Mouse (Mus musculus) neutrophil, adult 5-6 weeks (primary cell): ENCODE results near the gene Yju2. TPM values are rescaled to one million over a fixed set of nuclear protein-coding genes. Genes with fewer than 3 reads are reported as not detected.

ENCODE experiments used
- ATAC-seq: fragments of 151-379, 151-347 bp; 2 replicates; pipeline ENCODE4 v1.8.0; 2017; ENCODE audit warnings: mild to moderate bottlenecking, moderate TSS enrichment; ENCODE audit not compliant: insufficient number of reproducible peaks, poor library complexity, low FRiP score, severe bottlenecking; ENCODE audit errors: extremely low read depth
- total RNA-seq: library from RNA; stranded (forward); fragments of 200-1000 nt; gene quantifications from 2 replicates; pipeline ENCODE4 v1.2.3, GENCODE M21; 2017

Gene Yju2
- total RNA-seq, 1 experiment from 2014 or later: 20.5 TPM

DNA sequence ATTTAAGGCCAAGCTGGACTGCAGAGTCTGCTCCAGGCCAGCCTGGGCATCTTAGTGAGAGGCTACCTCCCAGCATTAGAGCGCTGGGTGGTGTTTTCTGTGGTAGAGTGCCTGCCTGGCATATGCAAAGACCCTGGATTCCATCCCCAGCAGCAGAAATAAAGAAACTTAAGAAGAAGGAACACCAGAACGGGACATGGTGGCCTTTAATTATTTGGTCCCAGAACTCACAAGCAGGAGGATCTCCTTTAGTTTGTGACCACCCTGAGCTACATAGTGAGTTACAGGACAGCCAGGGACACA lies 364 bp upstream of the Yju2 start:
- ATAC-seq: no peak

DNA sequence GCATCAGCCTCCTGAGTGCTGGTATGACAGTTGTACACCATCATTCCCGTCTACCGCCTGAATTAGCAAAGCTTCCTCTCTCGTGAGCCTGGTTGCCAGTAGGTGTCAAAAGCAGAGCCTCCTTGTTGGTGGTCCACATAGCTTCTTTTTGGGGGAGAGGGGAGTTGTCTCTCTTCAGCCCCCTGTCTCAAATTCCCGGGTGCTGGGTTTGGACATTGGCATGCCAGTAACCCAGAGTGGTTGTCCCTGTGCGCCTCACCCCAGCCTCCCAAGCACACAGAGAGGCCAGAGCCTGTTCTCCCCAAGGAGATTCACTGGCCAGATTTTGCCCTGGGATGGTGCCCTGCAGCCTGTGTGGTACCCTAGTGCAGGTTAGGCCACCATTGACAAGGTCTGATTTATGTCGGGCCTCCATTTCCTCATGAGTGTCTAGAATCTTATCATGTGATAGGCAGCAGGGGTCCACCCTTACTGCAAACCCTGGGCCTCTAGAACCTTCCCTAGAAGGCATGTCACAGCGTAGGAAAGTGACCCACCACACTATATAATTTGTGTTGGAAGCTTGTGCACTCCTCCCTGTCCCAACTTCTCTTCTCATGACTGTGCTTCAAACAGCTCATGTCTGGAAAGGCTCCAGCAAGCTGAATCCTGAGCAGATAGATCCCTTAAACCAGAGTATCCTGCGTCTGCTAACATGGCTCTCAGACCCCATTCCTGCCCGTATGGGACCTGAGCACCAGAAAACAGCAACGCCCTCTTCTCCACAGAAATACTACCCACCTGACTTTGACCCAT lies 1.2 kb downstream of the Yju2 start:
- no peak for ATAC-seq

DNA sequence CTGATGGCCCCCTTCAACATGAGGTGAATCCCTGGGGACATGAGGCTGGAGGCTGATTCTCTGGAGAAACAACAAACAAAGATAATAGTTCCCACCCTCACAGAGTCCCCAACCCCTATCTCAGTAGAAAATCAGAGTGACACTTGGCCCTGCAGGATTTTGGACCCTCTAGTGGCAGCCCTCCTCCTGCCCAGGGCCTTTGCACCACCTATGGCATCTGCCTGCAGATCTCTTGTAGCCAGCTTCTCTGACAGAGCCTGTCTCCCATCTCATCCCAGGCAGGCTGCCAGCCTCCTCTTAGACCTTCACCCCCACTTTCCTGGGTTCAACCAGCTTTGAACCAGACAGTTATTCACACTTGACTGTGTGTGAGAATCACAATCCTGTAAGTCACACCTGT lies 1.9 kb downstream of the Yju2 start:
- ATAC-seq: no peak

DNA sequence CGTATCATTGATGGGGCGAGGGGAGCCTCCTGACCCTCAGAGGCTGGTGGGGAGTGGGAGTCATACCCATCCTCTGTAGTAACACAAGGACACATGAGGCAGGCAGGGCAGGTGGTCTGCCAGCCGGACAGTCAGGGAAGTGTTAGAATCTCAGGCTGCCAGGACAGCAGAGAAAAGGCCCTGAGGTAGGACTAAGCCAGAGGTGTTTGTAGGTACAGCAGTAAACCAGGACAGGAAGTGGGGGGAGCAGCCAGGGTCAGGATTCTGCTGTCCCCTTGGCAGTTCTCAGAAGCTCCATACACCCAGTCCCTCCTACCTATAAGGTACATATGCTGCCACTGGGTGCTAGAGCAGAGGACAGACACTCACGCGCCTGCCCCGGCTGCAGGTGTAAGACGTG lies 2.7 kb downstream of the Yju2 start:
- ATAC-seq: no peak

DNA sequence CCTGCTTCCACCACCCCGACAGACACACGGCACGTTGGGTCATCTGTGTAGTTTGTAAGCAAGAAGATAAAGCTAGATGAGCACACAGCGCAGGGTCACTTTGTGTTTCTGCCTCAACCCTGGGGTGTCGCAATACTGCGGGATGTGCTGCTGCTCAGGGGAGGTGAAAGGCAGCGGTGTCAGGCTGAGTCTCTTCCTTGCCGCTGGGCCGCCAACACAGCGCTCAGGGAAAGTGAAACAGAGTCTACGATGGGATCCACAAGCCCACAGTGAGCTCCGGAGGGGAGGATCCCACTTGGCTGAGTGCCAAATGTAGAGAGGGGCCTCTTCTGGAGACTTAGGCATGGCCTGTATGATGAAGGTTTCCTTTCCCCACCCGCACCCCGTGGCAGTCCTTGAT lies 4.3 kb downstream of the Yju2 start:
- no peak; the same call in 1 of the 2 replicates for ATAC-seq

- ATAC-seq: no peak
These were observed 5.6 kb downstream of the Yju2 start for GRCm38 (mm10) chr17:55964496-55964895.

- no peak for ATAC-seq
These were observed 6.1 kb downstream of the Yju2 start for GRCm38 (mm10) chr17:55964996-55965395.

DNA sequence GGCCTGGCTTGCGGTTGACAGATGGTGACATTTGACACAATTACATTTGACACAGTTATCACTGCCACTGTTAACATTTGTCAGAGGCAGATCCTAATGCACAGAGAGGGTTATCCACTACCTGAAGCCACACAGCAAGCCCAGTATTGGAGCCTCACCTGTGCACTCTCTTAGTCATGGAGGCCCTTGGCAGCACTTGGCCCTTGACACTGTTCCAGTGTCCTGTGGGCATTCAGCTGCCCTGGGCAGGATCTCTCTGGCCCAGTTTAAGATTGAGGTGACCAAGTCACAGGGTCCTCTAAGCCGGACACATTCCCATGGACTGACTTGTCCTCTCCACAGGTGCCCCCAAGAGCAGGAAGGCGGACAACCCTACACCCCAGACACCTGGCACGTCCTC lies 8.3 kb downstream of the Yju2 start:
- no peak for ATAC-seq

GRCm38 (mm10) chr17:55968210-55968609 lies 9.3 kb downstream of the Yju2 start:
- ATAC-seq: no peak

DNA sequence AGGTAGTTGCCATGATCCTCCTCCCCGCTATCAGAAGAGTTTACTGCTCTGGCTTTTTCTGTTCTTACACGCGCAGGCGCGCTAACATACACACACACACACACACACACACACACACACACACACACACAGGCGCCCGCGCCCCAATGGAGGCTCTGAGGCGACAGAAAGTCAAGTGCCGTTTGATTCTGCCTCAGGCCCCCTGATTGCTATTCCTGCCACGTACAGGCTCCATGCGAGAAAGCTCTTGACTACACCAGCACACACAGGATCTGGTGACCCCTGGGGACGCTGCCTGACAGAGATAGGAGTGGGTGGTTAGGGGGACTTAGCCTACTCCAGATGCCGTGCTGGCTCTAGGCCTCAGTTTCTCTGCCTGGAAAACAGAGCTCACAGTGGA lies 10.7 kb downstream of the Yju2 start:
- no peak for ATAC-seq

DNA sequence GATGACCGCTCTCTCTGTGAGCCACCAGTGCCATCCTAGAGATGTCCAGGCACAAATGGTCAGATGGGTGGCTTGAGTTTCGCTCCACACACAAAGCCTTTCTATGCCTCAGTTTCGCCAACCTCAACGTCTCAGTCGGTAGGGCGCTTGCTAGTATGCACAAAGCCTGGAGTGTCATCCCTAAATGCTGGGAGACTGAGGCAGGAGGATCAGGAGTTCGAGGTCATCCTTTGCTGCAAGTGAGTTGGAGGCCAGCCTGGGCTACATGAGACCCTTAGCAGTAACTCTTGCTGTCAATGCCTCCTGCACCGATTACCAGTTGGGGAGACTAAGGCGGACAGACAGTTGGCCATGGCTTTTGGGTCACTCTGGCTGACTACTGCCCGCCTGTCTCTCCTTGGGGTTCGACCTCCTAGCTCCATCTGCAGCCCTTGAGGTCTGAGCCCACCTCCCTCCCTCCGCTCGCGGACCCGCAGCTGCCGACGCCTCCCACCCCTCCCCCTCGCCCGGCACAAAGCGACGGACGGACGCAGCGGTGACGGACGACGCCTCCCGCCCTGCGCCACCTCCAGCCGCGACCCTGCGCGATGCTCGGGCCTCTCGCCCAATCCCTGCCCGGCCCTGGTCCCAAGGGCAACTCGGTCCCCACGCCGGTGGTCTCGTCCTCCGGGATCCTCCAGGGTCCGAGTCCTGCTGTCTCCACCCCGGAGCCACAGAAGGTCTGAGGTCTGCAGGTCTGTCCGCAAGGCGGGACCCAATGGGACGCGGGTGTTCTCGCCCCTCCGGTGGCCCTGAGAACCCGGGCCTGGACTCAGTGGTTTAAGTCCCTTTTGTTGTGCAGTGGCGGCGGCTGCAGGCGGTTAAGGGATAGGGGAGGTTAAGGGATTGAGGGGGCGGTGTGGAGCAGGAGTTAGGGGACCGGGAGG lies 11.3 kb downstream of the Yju2 start, which contains the start of gene Shd:
Shd (plus strand) TSS at position 502 of the 926 bp plus-strand sequence.
- no peak for ATAC-seq

GRCm38 (mm10) chr17:55971453-55971852 lies 12.6 kb downstream of the Yju2 start:
- ATAC-seq: no peak

GRCm38 (mm10) chr17:55976255-55976862 lies 17.5 kb downstream of the Yju2 start:
- peak; percentile 80 for ATAC-seq

DNA sequence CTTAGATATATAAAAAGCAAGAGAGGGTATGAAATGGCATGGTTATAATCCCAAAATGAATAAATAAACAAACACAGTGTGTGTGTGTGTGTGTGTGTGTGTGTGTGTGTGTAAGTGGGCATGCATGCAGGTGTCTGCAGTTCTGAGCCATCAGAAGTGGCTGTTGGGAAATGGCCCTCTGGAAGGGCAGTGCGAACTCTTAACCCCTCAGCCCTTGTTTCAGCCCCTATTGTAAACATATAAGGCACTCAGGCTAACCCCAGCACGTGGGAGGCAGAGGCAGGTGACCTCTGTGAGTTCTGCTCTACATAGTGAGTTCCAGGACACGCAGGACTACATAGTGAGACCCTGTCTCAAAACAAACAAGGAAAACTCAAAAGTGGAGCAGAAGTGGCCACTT lies 18.4 kb downstream of the Yju2 start:
- no peak for ATAC-seq

DNA sequence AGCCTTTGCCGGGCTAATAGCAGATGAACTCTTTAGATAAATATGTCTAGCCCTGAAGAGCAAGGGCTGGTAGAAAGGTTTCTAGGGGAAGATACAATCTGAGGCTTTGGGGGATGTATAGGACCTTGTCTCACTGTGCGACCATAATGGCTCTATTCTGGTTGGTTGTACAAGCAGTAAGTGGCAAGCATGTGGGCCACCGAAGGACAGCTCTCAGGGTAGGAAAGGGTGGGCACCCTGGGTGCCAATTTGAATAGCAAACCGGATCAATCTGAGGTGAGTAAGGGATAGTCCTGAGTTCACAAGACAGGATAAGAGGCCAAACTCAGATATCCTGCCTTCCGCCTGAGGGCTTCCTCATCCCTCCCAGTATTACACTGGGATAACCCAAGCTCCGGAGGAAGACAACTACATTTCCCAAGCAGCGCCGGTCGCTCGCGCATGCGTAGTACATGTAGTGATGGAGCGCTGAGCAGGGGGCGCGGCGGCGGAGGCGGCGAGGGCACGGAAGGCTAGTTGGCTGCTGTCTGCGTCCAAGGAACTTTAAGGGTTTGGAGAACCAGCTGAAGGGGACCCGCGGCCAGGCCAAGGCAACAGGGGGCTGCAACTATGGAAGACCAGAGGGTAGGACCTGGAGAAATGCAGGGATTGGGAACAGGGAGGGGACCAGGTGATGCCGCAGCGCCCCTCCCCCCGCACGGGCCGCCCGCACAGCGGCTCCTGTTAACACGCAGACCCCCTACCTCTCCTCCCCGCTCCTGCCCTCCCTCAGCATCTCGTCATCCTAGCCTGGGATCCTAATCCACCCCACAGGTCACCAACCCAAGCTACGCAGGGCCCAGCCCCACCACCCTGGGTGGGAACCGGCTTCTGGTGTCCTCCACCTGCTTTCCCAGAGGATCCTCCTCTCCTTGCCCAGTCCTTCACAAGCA lies 27.4 kb downstream of the Yju2 start, which contains the start of gene Fsd1:
Fsd1 (plus strand) TSS at position 480 of the 932 bp plus-strand sequence.
- ATAC-seq: no peak

DNA sequence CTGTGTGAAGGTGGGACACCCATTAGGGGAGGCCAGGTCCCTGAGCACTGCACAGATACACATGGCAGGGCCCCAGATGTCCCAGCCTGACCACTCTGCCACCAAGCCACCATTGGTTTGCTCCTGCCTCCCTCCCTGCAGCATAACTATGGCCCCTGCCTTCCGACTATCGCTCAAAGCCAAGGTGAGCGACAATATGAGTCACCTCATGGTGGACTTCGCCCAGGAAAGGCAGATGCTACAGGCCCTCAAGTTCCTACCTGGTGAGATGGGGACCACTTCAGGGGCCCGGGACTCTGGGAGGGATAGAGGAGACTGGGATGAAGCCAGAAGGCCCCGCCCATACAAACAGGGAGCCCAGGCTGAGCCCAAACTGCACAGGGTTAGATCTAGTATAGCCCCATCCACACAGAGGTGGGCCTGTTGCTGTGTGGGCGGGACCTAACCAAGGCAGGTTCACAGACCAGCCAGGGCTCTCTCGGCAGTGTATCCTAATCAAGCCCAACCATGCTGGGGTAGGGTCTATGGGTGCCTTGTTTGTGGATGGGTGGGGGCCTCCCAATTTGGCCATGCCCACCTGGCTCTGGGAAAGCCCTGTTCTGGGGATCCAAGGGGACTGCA lies 31.5 kb downstream of the Yju2 start:
- ATAC-seq: no peak

GRCm38 (mm10) chr17:55996007-55996406 lies 37.1 kb downstream of the Yju2 start:
- no peak for ATAC-seq

GRCm38 (mm10) chr17:55999794-56000499 lies 41.0 kb downstream of the Yju2 start:
- ATAC-seq: no peak
